Mouse (Mus musculus): ENCODE measurements around the gene Slc2a1. TPM values are rescaled to one million over a fixed set of nuclear protein-coding genes. Genes with fewer than 3 reads are reported as not detected.

Gene Slc2a1
- total RNA-seq, 1 experiment: 526 TPM

GRCm38 (mm10) chr4:119072941-119073451 is 35.5 kb upstream of the Slc2a1 start:
- peak overlapping the region; percentile 94 for H3K9ac ChIP-seq (ENCODE audit: insufficient read depth, low read depth, low read length, poor library complexity, severe bottlenecking)

DNA sequence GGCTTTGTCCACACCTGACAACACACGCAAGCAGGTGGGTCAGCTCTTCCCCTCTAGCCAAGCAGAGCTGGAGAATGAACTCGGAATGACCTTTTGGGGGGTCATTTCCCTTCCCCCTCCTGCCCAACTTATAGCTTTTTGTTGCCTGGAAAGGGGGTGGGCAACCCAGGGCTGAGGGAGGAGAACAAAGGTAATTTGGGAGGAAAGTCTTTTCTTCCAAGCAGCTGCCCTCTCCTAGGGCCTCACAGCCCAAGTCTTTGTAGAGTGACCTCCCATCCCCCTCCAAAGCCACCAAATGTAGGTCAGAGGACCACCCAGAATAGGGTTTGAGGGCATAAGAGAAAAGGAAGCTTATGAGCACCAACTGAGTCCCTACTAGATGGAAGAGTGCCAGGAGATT is 34.9 kb upstream of the Slc2a1 start:
- H3K9me3 ChIP-seq (ENCODE audit: control insufficient read depth, insufficient read depth, low read depth, low read length): no peaks in the 10 kb centered on the region
- no peak for DNase-seq (ENCODE audit: low read depth, low spot score)
- H3K4me1 ChIP-seq (ENCODE audit: control insufficient read depth in 2 of 2, insufficient read depth in 2 of 2, low read length in 2 of 2, poor library complexity in 1 of 2): peaks cover 26 to 49% of the 10 kb centered on the region in 2 experiments
- in situ Hi-C loops (cut with MboI; ENCODE audit: low sequenced_read_pairs in 2 of 2, unreplicated experiment in 2 of 2): loop anchor here in 1 of 2 experiments (5.0 kb wide), 1 partner anchor 66 kb away; no protein-coding TSS in a partner anchor
- H3K4me3 ChIP-seq (ENCODE audit: insufficient read depth in 1 of 2, low read depth in 1 of 2, low read length in 2 of 2, poor library complexity in 1 of 2, severe bottlenecking in 1 of 2): peak overlapping the region; percentile 45 to 69; a peak in 3 of 4 replicates
- TF ChIP-seq HCFC1 (IDR thresholded peaks at IDR 0.05; ENCODE audit: borderline replicate concordance, insufficient read depth, low read length) (no peak), ZC3H11A (IDR thresholded peaks at IDR 0.05; ENCODE audit: borderline replicate concordance, low read depth, low read length) (no peak), MAFK (IDR thresholded peaks at IDR 0.05; ENCODE audit: insufficient read depth, low read depth, low read length) (no peak), ZNF384 (IDR thresholded peaks at IDR 0.05; ENCODE audit: low read depth, low read length) (no peak), CHD2 (IDR thresholded peaks at IDR 0.05; ENCODE audit: low read depth, low read length) (0 out of 2 replicates have a peak, but pooled peaks have one; percentile 36)
- no peaks in the 10 kb centered on the region for H3K36me3 ChIP-seq (ENCODE audit: control insufficient read depth, insufficient read depth, low read length, poor library complexity, severe bottlenecking)
- H3K9ac ChIP-seq (ENCODE audit: insufficient read depth, low read depth, low read length, poor library complexity, severe bottlenecking): peak overlapping the region; percentile 94
- peak overlapping the region; percentile 99 for H3K27ac ChIP-seq (ENCODE audit: insufficient read depth, low read depth, low read length, poor library complexity, severe bottlenecking)

More at GRCm38 (mm10) chr4:119072941-119073451, 35.5 kb upstream of the Slc2a1 start:
- Histone ChIP-seq H3K4me1 (ENCODE audit: control insufficient read depth in 2 of 2, insufficient read depth in 2 of 2, low read length in 2 of 2, poor library complexity in 1 of 2) (peaks cover 26 to 54% of the 10 kb centered on the region in 2 experiments), H3K4me3 (ENCODE audit: insufficient read depth in 1 of 2, low read depth in 1 of 2, low read length in 2 of 2, poor library complexity in 1 of 2, severe bottlenecking in 1 of 2) (peak overlapping the region; percentile 45 to 69), H3K27ac (ENCODE audit: insufficient read depth, low read depth, low read length, poor library complexity, severe bottlenecking) (peak overlapping the region; percentile 99), H3K9me3 (ENCODE audit: control insufficient read depth, insufficient read depth, low read depth, low read length) (no peaks in the 10 kb centered on the region), H3K36me3 (ENCODE audit: control insufficient read depth, insufficient read depth, low read length, poor library complexity, severe bottlenecking) (no peaks in the 10 kb centered on the region)
- in situ Hi-C loops (cut with MboI; ENCODE audit: low sequenced_read_pairs in 2 of 2, unreplicated experiment in 2 of 2): loop anchor here in 1 of 2 experiments (5.0 kb wide), 1 partner anchor 66 kb away; no protein-coding TSS in a partner anchor
- DNase-seq (ENCODE audit: low read depth, low spot score): peak; percentile 79
- TF ChIP-seq MAFK (IDR thresholded peaks at IDR 0.05; ENCODE audit: insufficient read depth, low read depth, low read length) (no peak), ZC3H11A (IDR thresholded peaks at IDR 0.05; ENCODE audit: borderline replicate concordance, low read depth, low read length) (no peak), ZNF384 (IDR thresholded peaks at IDR 0.05; ENCODE audit: low read depth, low read length) (no peak), HCFC1 (IDR thresholded peaks at IDR 0.05; ENCODE audit: borderline replicate concordance, insufficient read depth, low read length) (no peak), CHD2 (IDR thresholded peaks at IDR 0.05; ENCODE audit: low read depth, low read length) (no peak)

- peak overlapping the region; percentile 99; the same call in 1 of the 2 replicates for H3K27ac ChIP-seq (ENCODE audit: insufficient read depth, low read depth, low read length, poor library complexity, severe bottlenecking)
- 0 out of 4 replicates have a peak overlapping the region, but pooled peaks of 1 of the 2 experiments have one; percentile 5 for H3K4me3 ChIP-seq (ENCODE audit: insufficient read depth in 1 of 2, low read depth in 1 of 2, low read length in 2 of 2, poor library complexity in 1 of 2, severe bottlenecking in 1 of 2)
- in situ Hi-C loops (cut with MboI; ENCODE audit: low sequenced_read_pairs in 2 of 2, unreplicated experiment in 2 of 2): loop anchor here in 1 of 2 experiments (5.0 kb wide), 1 partner anchor 67 kb away; no protein-coding TSS in a partner anchor
These were observed 33.9 kb upstream of the Slc2a1 start for GRCm38 (mm10) chr4:119074596-119074995.

GRCm38 (mm10) chr4:119075273-119075672 is 33.2 kb upstream of the Slc2a1 start:
- in situ Hi-C loops (cut with MboI; ENCODE audit: low sequenced_read_pairs in 2 of 2, unreplicated experiment in 2 of 2): no loop called here
- H3K9ac ChIP-seq (ENCODE audit: insufficient read depth, low read depth, low read length, poor library complexity, severe bottlenecking): peak overlapping the region; percentile 51; the same call in 1 of the 2 replicates
- no peak for TF ChIP-seq ZC3H11A (IDR thresholded peaks at IDR 0.05; ENCODE audit: borderline replicate concordance, low read depth, low read length)
- TF ChIP-seq ZNF384 (IDR thresholded peaks at IDR 0.05; ENCODE audit: low read depth, low read length): no peak
- no peak for TF ChIP-seq CHD2 (IDR thresholded peaks at IDR 0.05; ENCODE audit: low read depth, low read length)
- TF ChIP-seq MAFK (IDR thresholded peaks at IDR 0.05; ENCODE audit: insufficient read depth, low read depth, low read length): no peak
- no peak for TF ChIP-seq HCFC1 (IDR thresholded peaks at IDR 0.05; ENCODE audit: borderline replicate concordance, insufficient read depth, low read length)
- H3K27ac ChIP-seq (ENCODE audit: insufficient read depth, low read depth, low read length, poor library complexity, severe bottlenecking): peak overlapping the region; percentile 99
- no peaks in the 10 kb centered on the region for H3K9me3 ChIP-seq (ENCODE audit: control insufficient read depth, insufficient read depth, low read depth, low read length)
- no peaks in the 10 kb centered on the region for H3K36me3 ChIP-seq (ENCODE audit: control insufficient read depth, insufficient read depth, low read length, poor library complexity, severe bottlenecking)
- no peak overlapping the region for H3K4me3 ChIP-seq (ENCODE audit: insufficient read depth in 1 of 2, low read depth in 1 of 2, low read length in 2 of 2, poor library complexity in 1 of 2, severe bottlenecking in 1 of 2)
- H3K4me1 ChIP-seq (ENCODE audit: control insufficient read depth in 2 of 2, insufficient read depth in 2 of 2, low read length in 2 of 2, poor library complexity in 1 of 2): peaks cover 13 to 37% of the 10 kb centered on the region in 2 experiments
- DNase-seq (ENCODE audit: low read depth, low spot score): no peak

More at GRCm38 (mm10) chr4:119074596-119074995, 33.9 kb upstream of the Slc2a1 start:
- DNase-seq (ENCODE audit: low read depth, low spot score): no peak
- Histone ChIP-seq H3K36me3 (ENCODE audit: control insufficient read depth, insufficient read depth, low read length, poor library complexity, severe bottlenecking) (no peaks in the 10 kb centered on the region), H3K9me3 (ENCODE audit: control insufficient read depth, insufficient read depth, low read depth, low read length) (no peaks in the 10 kb centered on the region), H3K9ac (ENCODE audit: insufficient read depth, low read depth, low read length, poor library complexity, severe bottlenecking) (peak overlapping the region; percentile 51; the same call in 1 of the 2 replicates), H3K4me1 (ENCODE audit: control insufficient read depth in 2 of 2, insufficient read depth in 2 of 2, low read length in 2 of 2, poor library complexity in 1 of 2) (peaks cover 20 to 43% of the 10 kb centered on the region in 2 experiments)
- TF ChIP-seq MAFK (IDR thresholded peaks at IDR 0.05; ENCODE audit: insufficient read depth, low read depth, low read length): no peak
- no peak for TF ChIP-seq ZC3H11A (IDR thresholded peaks at IDR 0.05; ENCODE audit: borderline replicate concordance, low read depth, low read length)
- no peak for TF ChIP-seq CHD2 (IDR thresholded peaks at IDR 0.05; ENCODE audit: low read depth, low read length)
